Mouse (Mus musculus) intestine, embryonic 16.5 days (tissue): ENCODE measurements around the gene Ranbp3. TPM values are rescaled to one million over a fixed set of nuclear protein-coding genes. Genes with fewer than 3 reads are reported as not detected.
A peak's percentile ranks its signal among the peaks of the same experiment; 100 is the strongest.

Experiments
- ATAC-seq: fragments of 200-750 bp; cut with Nextera tagmentation; 2 replicates; pipeline ENCODE4 v1.8.0; 2017; ENCODE audit warnings: moderate TSS enrichment, moderate library complexity
- H3K27ac ChIP-seq: fragments of 300-500 bp; sonication (generic); 2 replicates; pipeline ENCODE4 v1.5.1; 2014; ENCODE audit warnings: mild to moderate bottlenecking, low read length
- H3K27me3 ChIP-seq: fragments of 300-500 bp; sonication (generic); replicated peaks from 2 replicates; pipeline ENCODE4 v1.6.1; 2014; ENCODE audit warnings: low read length, control low read depth, mixed read lengths; ENCODE audit not compliant: control insufficient read depth, insufficient read depth
- H3K36me3 ChIP-seq: fragments of 300-500 bp; sonication (generic); 2 replicates; pipeline ENCODE4 v1.6.1; 2014; ENCODE audit warnings: low read length, control low read depth; ENCODE audit not compliant: control insufficient read depth, insufficient read depth
- H3K4me1 ChIP-seq: fragments of 300-500 bp; sonication (generic); 2 replicates; pipeline ENCODE4 v1.6.1; 2014; ENCODE audit warnings: low read length, control low read depth, mixed read lengths; ENCODE audit not compliant: control insufficient read depth, insufficient read depth
- H3K4me2 ChIP-seq: fragments of 300-500 bp; sonication (generic); 2 replicates; pipeline ENCODE4 v1.6.1; 2014; ENCODE audit warnings: low read depth, low read length, control low read depth
- H3K4me3 ChIP-seq: fragments of 300-500 bp; sonication (generic); 2 replicates; pipeline ENCODE4 v1.5.1; 2014; ENCODE audit warnings: mild to moderate bottlenecking, low read length
- H3K9ac ChIP-seq: fragments of 300-500 bp; sonication (generic); 2 replicates; pipeline ENCODE4 v1.6.1; 2014; ENCODE audit warnings: low read depth, low read length
- H3K9me3 ChIP-seq: fragments of 300-500 bp; sonication (generic); 2 replicates; pipeline ENCODE4 v1.6.1; 2016; ENCODE audit warnings: low read length, control low read depth; ENCODE audit not compliant: control insufficient read depth
- WGBS: fragments of 180-500 bp; shearing (Covaris S2); extraction: QIAGEN DNeasy Blood & Tissue Kit; methylation state at CpG from one replicate; pipeline ENCODE4 v1.1.7; 2014; 5-methylcytosine and 5-hydroxymethylcytosine counted together
- polyA plus RNA-seq: library from polyadenylated mRNA; unstranded; fragments of >200 nt; fragmentation: Nextera tagmentation; extraction: Ambion mirVana; gene quantifications from 2 replicates; pipeline ENCODE4 v1.2.1, GENCODE M21; 2015

Ranbp3 gene
- polyA plus RNA-seq, 1 experiment from 2014 or later, result 72.8 TPM

DNA sequence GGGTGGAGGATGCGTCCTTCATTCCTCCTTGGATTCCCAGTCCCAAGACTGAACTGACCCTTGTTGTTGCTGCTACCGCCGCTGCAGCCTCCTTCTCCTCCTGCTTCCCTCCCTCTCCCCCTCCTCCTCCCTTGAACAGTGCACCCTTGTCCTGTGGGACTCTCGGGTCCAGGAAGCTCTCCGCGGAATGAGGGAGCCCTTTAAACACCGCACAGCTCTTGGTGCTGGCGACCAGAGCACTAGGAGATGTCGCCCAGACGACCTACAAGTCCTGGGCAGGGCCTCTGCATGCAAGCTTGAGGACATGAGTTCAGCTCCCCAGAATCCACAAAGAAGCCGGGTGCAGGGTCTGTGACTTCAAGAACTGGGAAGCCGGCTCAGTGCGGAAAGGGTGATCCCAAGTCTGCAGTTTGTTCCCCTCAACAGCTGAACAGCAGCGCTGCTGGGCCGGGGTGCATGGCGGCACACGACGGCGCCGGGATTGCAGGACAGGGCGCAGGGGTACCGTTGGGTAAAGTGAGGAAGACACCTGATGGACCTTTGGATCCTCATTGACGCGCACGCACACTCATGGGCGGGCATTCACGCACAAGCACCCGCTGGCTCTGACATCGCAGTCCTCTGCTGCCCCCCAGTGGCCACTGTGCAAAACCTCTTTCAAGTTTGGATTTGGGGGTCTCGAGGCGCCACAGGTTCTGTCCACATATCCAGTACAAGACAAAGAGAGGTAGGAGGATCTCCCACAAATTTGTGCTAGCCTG, 4.5 kb upstream of the Ranbp3 start:
- no peak overlapping the region for H3K27ac ChIP-seq
- H3K4me2 ChIP-seq, result peak overlapping the region; percentile 90
- peaks cover 9% of the 10 kb centered on the region for H3K4me1 ChIP-seq
- 5% methylated on average over 31 of the region's 31 CpGs for WGBS
- no peaks in the 10 kb centered on the region for H3K9me3 ChIP-seq
- no peaks in the 10 kb centered on the region for H3K36me3 ChIP-seq
- ATAC-seq, result peak; percentile 35
- H3K4me3 ChIP-seq, result peak overlapping the region; percentile 47
- H3K27me3 ChIP-seq, result no peaks in the 10 kb centered on the region
- H3K9ac ChIP-seq, result peak overlapping the region; percentile 65

GRCm38 (mm10) chr17:56669766-56670165, 3.3 kb upstream of the Ranbp3 start:
- peaks cover 3% of the 10 kb centered on the region for H3K4me1 ChIP-seq
- H3K4me3 ChIP-seq, result no peak overlapping the region
- no peak for ATAC-seq
- no peak overlapping the region for H3K9ac ChIP-seq
- H3K4me2 ChIP-seq, result no peak overlapping the region
- H3K27ac ChIP-seq, result no peak overlapping the region
- H3K36me3 ChIP-seq, result no peaks in the 10 kb centered on the region
- WGBS, result 88% methylated on average over 8 of the region's 8 CpGs
- H3K27me3 ChIP-seq, result no peaks in the 10 kb centered on the region
- H3K9me3 ChIP-seq, result no peaks in the 10 kb centered on the region

- peak overlapping the region; percentile 84 for H3K27ac ChIP-seq
- H3K4me3 ChIP-seq, result peak overlapping the region; percentile 96
- no peaks in the 10 kb centered on the region for H3K9me3 ChIP-seq
- 2% methylated on average over 33 of the region's 37 CpGs for WGBS
- H3K4me2 ChIP-seq, result peak overlapping the region; percentile 71
- H3K36me3 ChIP-seq, result peaks cover 2% of the 10 kb centered on the region; the same call in 1 of the 2 replicates
- H3K4me1 ChIP-seq, result peaks cover 14% of the 10 kb centered on the region
- peak; percentile 21; the same call in 1 of the 2 replicates for ATAC-seq
- no peaks in the 10 kb centered on the region for H3K27me3 ChIP-seq
- H3K9ac ChIP-seq, result peak overlapping the region; percentile 96
Observed at GRCm38 (mm10) chr17:56673647-56674416, 738 bp downstream of the Ranbp3 start.

DNA sequence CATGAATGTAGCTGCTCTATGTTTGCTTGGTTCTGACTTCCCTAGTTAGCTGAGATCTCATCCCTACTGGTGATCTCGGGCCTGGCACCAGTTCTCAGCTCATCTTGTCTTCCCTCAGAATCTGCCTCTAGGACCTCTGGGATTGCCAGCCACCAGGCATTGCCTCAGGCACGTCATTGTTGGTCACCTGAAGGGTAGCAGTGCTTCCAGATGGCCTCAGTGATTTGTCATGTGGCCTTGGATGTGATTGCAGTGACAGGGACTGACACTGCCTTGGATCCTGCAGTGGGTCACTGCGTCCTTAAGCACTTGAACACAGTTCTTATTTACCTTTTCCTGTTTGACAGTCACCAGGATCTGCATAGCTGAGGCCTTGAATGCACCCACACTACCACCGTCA, 8.7 kb downstream of the Ranbp3 start:
- no peak overlapping the region for H3K27ac ChIP-seq
- H3K9me3 ChIP-seq, result no peaks in the 10 kb centered on the region
- no peak overlapping the region for H3K9ac ChIP-seq
- peaks cover 11% of the 10 kb centered on the region for H3K36me3 ChIP-seq
- H3K4me1 ChIP-seq, result no peaks in the 10 kb centered on the region; the same call in 1 of the 2 replicates
- H3K4me2 ChIP-seq, result no peak overlapping the region
- H3K4me3 ChIP-seq, result no peak overlapping the region
- 69% methylated on average over 4 of the region's 4 CpGs for WGBS
- H3K27me3 ChIP-seq, result no peaks in the 10 kb centered on the region
- ATAC-seq, result no peak

GRCm38 (mm10) chr17:56682880-56683279, 9.8 kb downstream of the Ranbp3 start:
- no peak overlapping the region for H3K9ac ChIP-seq
- WGBS, result 55% methylated on average over 3 of the region's 3 CpGs

GRCm38 (mm10) chr17:56683546-56684140, 10.5 kb downstream of the Ranbp3 start:
- 86% methylated on average over 5 of the region's 5 CpGs for WGBS
- Histone ChIP-seq H3K4me1 (no peaks in the 10 kb centered on the region; the same call in 1 of the 2 replicates), H3K9ac (no peak overlapping the region), H3K4me3 (no peak overlapping the region), H3K27ac (no peak overlapping the region), H3K4me2 (no peak overlapping the region), H3K9me3 (no peaks in the 10 kb centered on the region), H3K27me3 (no peaks in the 10 kb centered on the region), H3K36me3 (peaks cover 17% of the 10 kb centered on the region)
- ATAC-seq, result no peak

More at GRCm38 (mm10) chr17:56682880-56683279, 9.8 kb downstream of the Ranbp3 start:
- no peaks in the 10 kb centered on the region; the same call in 1 of the 2 replicates for H3K4me1 ChIP-seq
- H3K36me3 ChIP-seq, result peaks cover 12% of the 10 kb centered on the region
- no peak for ATAC-seq
- no peak overlapping the region for H3K4me3 ChIP-seq
- H3K4me2 ChIP-seq, result no peak overlapping the region
- no peaks in the 10 kb centered on the region for H3K27me3 ChIP-seq
- no peaks in the 10 kb centered on the region for H3K9me3 ChIP-seq
- no peak overlapping the region for H3K27ac ChIP-seq

DNA sequence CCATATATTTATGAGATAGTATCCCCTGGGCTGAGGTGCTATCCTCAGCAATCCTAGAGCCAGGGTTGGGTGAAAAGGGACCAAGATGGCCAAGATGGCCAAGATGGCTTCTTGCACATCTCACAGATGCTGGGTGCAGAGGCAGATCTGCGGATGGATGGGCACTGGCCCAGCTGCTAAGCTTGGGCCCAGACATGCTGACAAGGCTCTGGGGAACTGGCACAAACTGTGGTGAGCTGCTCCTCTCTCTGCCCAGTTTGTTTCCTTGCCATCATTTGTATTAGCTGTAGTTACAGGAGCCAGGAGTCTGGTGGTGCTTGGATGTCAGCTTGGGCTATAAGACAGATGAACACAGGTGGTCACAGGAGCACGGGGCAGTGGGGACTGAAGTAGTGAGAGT, 11.6 kb downstream of the Ranbp3 start:
- no peaks in the 10 kb centered on the region for H3K9me3 ChIP-seq
- H3K27ac ChIP-seq, result no peak overlapping the region
- WGBS, result 83% methylated on average over 2 of the region's 2 CpGs
- no peak for ATAC-seq
- H3K4me3 ChIP-seq, result no peak overlapping the region
- peaks cover 23% of the 10 kb centered on the region for H3K36me3 ChIP-seq
- H3K4me1 ChIP-seq, result no peaks in the 10 kb centered on the region; the same call in 1 of the 2 replicates
- H3K4me2 ChIP-seq, result no peak overlapping the region
- H3K9ac ChIP-seq, result no peak overlapping the region
- H3K27me3 ChIP-seq, result no peaks in the 10 kb centered on the region

- ATAC-seq, result no peak
- H3K4me1 ChIP-seq, result no peaks in the 10 kb centered on the region; the same call in 1 of the 2 replicates
- H3K9ac ChIP-seq, result no peak overlapping the region
- H3K4me2 ChIP-seq, result no peak overlapping the region
- peaks cover 20% of the 10 kb centered on the region for H3K36me3 ChIP-seq
- 82% methylated on average over 4 of the region's 4 CpGs for WGBS
- no peak overlapping the region for H3K4me3 ChIP-seq
- H3K9me3 ChIP-seq, result no peaks in the 10 kb centered on the region
- H3K27ac ChIP-seq, result no peak overlapping the region
- H3K27me3 ChIP-seq, result no peaks in the 10 kb centered on the region
Observed at GRCm38 (mm10) chr17:56686801-56687200, 13.7 kb downstream of the Ranbp3 start.

DNA sequence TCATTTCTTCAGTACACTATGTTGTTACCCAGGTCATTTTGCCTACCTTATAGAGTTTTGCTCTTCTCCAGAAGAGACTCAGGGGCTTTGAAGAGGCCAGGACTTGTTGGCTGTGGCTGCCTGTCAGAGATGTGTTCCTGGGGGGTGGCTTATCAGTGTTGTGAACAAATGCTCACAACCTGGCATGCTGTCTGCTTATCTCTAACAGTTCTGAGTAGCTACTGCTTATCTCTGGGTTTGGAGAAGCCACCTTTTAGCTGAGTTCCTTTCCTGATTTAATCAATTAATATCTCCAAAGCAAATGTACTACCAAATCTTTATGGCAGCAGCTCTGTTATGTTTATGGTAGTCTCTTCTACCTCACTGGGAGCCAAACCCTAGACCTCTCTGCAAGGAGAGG, 15.0 kb downstream of the Ranbp3 start:
- H3K9me3 ChIP-seq, result no peaks in the 10 kb centered on the region
- ATAC-seq, result no peak
- H3K9ac ChIP-seq, result no peak overlapping the region
- H3K4me1 ChIP-seq, result no peaks in the 10 kb centered on the region; the same call in 1 of the 2 replicates
- no peak overlapping the region for H3K4me3 ChIP-seq
- H3K4me2 ChIP-seq, result no peak overlapping the region
- peaks cover 26% of the 10 kb centered on the region for H3K36me3 ChIP-seq
- H3K27ac ChIP-seq, result no peak overlapping the region
- no peaks in the 10 kb centered on the region for H3K27me3 ChIP-seq
